Mouse (Mus musculus) CH12.LX (cell line): ENCODE results near the gene H2-Aa. TPM values are rescaled to one million over a fixed set of nuclear protein-coding genes. Genes with fewer than 3 reads are reported as not detected.

Source experiments
- DNase-seq: peaks from one replicate; pipeline ENCODE4 v3.0.0-alpha.2; 2013; ENCODE audit errors: extremely low read depth
- H3K27ac ChIP-seq: 2 replicates; pipeline ENCODE4 v1.5.1; 2012; ENCODE audit warnings: low read depth, mild to moderate bottlenecking, control low read depth, moderate library complexity; ENCODE audit not compliant: insufficient read depth
- H3K27me3 ChIP-seq: replicated peaks from 2 replicates; pipeline ENCODE3; 2012; ENCODE audit warnings: inconsistent platforms
- H3K36me3 ChIP-seq, 2 experiments: replicated peaks in 1 of 2; 2 replicates each; pipeline versions ENCODE3 to v1.6.1; 2012; ENCODE audit warnings: inconsistent platforms in 1 of 2, low read length in 1 of 2, mild to moderate bottlenecking in 1 of 2, mixed read lengths in 1 of 2, moderate library complexity in 1 of 2; ENCODE audit not compliant: control insufficient read depth in 1 of 2, insufficient read depth in 1 of 2
- H3K4me1 ChIP-seq, 2 experiments: 2 replicates each; pipeline ENCODE4 v1.6.1; 2012; ENCODE audit warnings: inconsistent platforms in 1 of 2, moderate library complexity in 1 of 2; ENCODE audit not compliant: insufficient read depth in 2 of 2, control insufficient read depth in 1 of 2
- H3K4me2 ChIP-seq: 2 replicates; pipeline ENCODE4 v1.6.1; 2012; ENCODE audit warnings: low read depth, mild to moderate bottlenecking, control low read depth; ENCODE audit not compliant: poor library complexity, insufficient read depth, severe bottlenecking
- H3K4me3 ChIP-seq, 3 experiments: fragments of 150-350 bp in 1 of 3; sonication (generic) in 1 of 3; replicated peaks in 1 of 3; 2 replicates each; pipeline versions ENCODE3 to v1.5.1; 2011 to 2012; ENCODE audit warnings: low read depth in 2 of 3, low read length in 2 of 3, mild to moderate bottlenecking in 2 of 3, moderate library complexity in 2 of 3, control low read depth in 1 of 3, improper control_type of control experiment in 1 of 3, inconsistent platforms in 1 of 3, mixed read lengths in 1 of 3; ENCODE audit not compliant: poor library complexity in 1 of 3
- H3K79me2 ChIP-seq: replicated peaks from 2 replicates; pipeline ENCODE4 v1.6.1; 2012; ENCODE audit warnings: mild to moderate bottlenecking, moderate library complexity; ENCODE audit not compliant: control insufficient read depth, poor library complexity, insufficient read depth, severe bottlenecking; ENCODE audit errors: extremely low read depth
- H3K9ac ChIP-seq: 2 replicates; pipeline ENCODE4 v1.6.1; 2012; ENCODE audit warnings: low read depth, mild to moderate bottlenecking, control low read depth, moderate library complexity; ENCODE audit not compliant: insufficient read depth
- H3K9me3 ChIP-seq: replicated peaks from 2 replicates; pipeline ENCODE3; 2012; ENCODE audit warnings: low read length, inconsistent platforms, mixed read lengths
- BHLHE40 ChIP-seq: IDR thresholded peaks from 2 replicates; pipeline ENCODE4 v1.6.1; 2011; ENCODE audit warnings: mild to moderate bottlenecking, low read depth, low read length, improper control_type of control experiment
- CHD1 ChIP-seq: IDR thresholded peaks from 2 replicates; pipeline ENCODE4 v1.6.1; 2012; ENCODE audit warnings: low read depth, low read length, improper control_type of control experiment, inconsistent platforms
- ETS1 ChIP-seq: conservative IDR thresholded peaks from 2 replicates; pipeline ENCODE4 v1.6.1; 2012; ENCODE audit warnings: low read depth, mild to moderate bottlenecking, inconsistent platforms, low read length, improper control_type of control experiment, moderate library complexity
- GABPA ChIP-seq: IDR thresholded peaks from 2 replicates; pipeline ENCODE4 v1.6.1; 2012; ENCODE audit warnings: low read depth, low read length, improper control_type of control experiment, inconsistent platforms; ENCODE audit not compliant: insufficient replicate concordance
- HCFC1 ChIP-seq: IDR thresholded peaks from 2 replicates; pipeline ENCODE4 v1.6.1; 2012; ENCODE audit warnings: low read depth, mild to moderate bottlenecking, inconsistent platforms, low read length, improper control_type of control experiment
- IRF4 ChIP-seq: IDR thresholded peaks from 2 replicates; pipeline ENCODE4 v1.6.1; 2014; ENCODE audit warnings: low read depth, mild to moderate bottlenecking, inconsistent platforms, low read length, improper control_type of control experiment
- JUN ChIP-seq: IDR thresholded peaks from 2 replicates; pipeline ENCODE4 v1.6.1; 2011; ENCODE audit warnings: low read depth, mild to moderate bottlenecking, low read length, improper control_type of control experiment, moderate library complexity; ENCODE audit not compliant: insufficient read depth
- KAT2A ChIP-seq: IDR thresholded peaks from 2 replicates; pipeline ENCODE4 v1.6.1; 2012; ENCODE audit warnings: low read length, improper control_type of control experiment, inconsistent platforms; ENCODE audit not compliant: insufficient replicate concordance
- MAZ ChIP-seq: IDR thresholded peaks from 2 replicates; pipeline ENCODE4 v1.6.1; 2012; ENCODE audit warnings: low read depth, mild to moderate bottlenecking, inconsistent platforms, low read length, improper control_type of control experiment, moderate library complexity
- NELFE ChIP-seq: IDR thresholded peaks from 2 replicates; pipeline ENCODE4 v1.6.1; 2011; ENCODE audit warnings: low read depth, low read length, improper control_type of control experiment
- TBP ChIP-seq: conservative IDR thresholded peaks from 2 replicates; pipeline ENCODE4 v1.6.1; 2011; ENCODE audit warnings: low read depth, low read length, improper control_type of control experiment
- ZC3H11A ChIP-seq: IDR thresholded peaks from 2 replicates; pipeline ENCODE4 v1.6.1; 2012; ENCODE audit warnings: low read depth, mild to moderate bottlenecking, inconsistent platforms, low read length, improper control_type of control experiment
- ZKSCAN1 ChIP-seq: IDR thresholded peaks from 2 replicates; pipeline ENCODE4 v1.6.1; 2012; ENCODE audit warnings: low read depth, inconsistent platforms, low read length, improper control_type of control experiment, borderline replicate concordance
- ZMIZ1 ChIP-seq: IDR thresholded peaks from 2 replicates; pipeline ENCODE4 v1.6.1; 2012; ENCODE audit warnings: low read depth, mild to moderate bottlenecking, inconsistent platforms, low read length, improper control_type of control experiment
- ZNF384 ChIP-seq: IDR thresholded peaks from 2 replicates; pipeline ENCODE4 v1.6.1; 2012; ENCODE audit warnings: low read depth, low read length, improper control_type of control experiment, inconsistent platforms
- dilution Hi-C: fragments of 300-500 bp; cut with MboI; formaldehyde crosslinking; loops from 2 replicates; pipeline ENCODE4 v1.14.3; 2020; ENCODE audit warnings: low sequenced_read_pairs; ENCODE audit not compliant: extremely low pct_unique_long_range_greater_than_20kb, extremely low pct_ligation_motif_present
- in situ Hi-C: fragments of 300-500 bp; cut with MboI; formaldehyde crosslinking; loops from 3 replicates; pipeline ENCODE4 v1.14.3; 2019; ENCODE audit warnings: low sequenced_read_pairs, low pct_ligation_motif_present, low pct_unique_long_range_greater_than_20kb, mixed read lengths
- polyA plus RNA-seq: library from polyadenylated mRNA; unstranded; fragments of >175 nt; gene quantifications from 2 replicates; pipeline ENCODE4 v1.2.1, GENCODE M21; 2012; ENCODE audit warnings: low read depth; ENCODE audit not compliant: insufficient read length
- total RNA-seq, 2 experiments: library from RNA; depleted of rRNA; stranded (reverse); fragments of 300-350 nt in 1 of 2; fragments of >200 nt in 1 of 2; gene quantifications; 2 replicates each; pipeline ENCODE4 v1.2.3; 2012 to 2014

Gene H2-Aa
- total and polyA plus RNA-seq, 3 experiments = 385 to 958 (median 488) TPM

- Histone ChIP-seq H3K4me3 (no peak overlapping the region), H3K9ac (no peak overlapping the region), H3K27me3 (no peaks in the 10 kb centered on the region), H3K9me3 (no peaks in the 10 kb centered on the region), H3K4me1 (peaks cover 0 to 19% of the 10 kb centered on the region in 2 experiments; a peak in 2 of 4 replicates), H3K27ac (no peak overlapping the region), H3K79me2 (peaks cover 6% of the 10 kb centered on the region; the same call in 1 of the 2 replicates), H3K4me2 (no peak overlapping the region), H3K36me3 (peaks cover 21 to 52% of the 10 kb centered on the region in 2 experiments)
- TF ChIP-seq HCFC1 (no peak), ZMIZ1 (no peak), ZC3H11A (no peak), JUN (no peak), ZKSCAN1 (no peak)
- no peak for DNase-seq
- in situ Hi-C loops (no loop called here), dilution Hi-C loops (no loop called here)
Measured at GRCm38 (mm10) chr17:34268748-34269147, 18.9 kb downstream of the H2-Aa start.

DNA sequence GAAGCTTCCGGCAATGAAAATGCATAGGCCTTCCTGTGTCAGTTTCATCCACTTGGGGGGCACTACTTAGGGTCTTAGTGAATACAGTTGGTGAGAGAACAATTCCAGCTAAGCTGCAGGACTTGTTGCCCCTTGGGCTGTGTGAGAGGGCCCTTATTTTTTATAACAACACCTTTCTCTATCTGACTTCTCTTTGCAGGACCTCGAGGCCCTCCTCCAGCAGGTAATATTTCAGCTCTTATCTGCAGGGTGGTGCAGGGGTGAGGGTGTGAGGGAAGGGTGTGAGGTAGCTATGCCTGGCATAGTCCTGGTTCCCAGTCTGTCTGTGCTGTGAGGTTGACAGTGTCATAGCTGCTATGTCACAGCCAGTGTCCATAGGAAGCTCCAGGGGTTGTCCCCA is 19.4 kb downstream of the H2-Aa start:
- peaks cover 0 to 19% of the 10 kb centered on the region in 2 experiments; a peak in 2 of 4 replicates for H3K4me1 ChIP-seq
- dilution Hi-C loops (no loop called here), in situ Hi-C loops (no loop called here)
- no peak overlapping the region for H3K4me2 ChIP-seq
- TF ChIP-seq CHD1 (no peak), IRF4 (no peak), TBP (no peak), ETS1 (no peak), MAZ (no peak), ZKSCAN1 (no peak), BHLHE40 (no peak), KAT2A (no peak), GABPA (no peak), ZNF384 (no peak), HCFC1 (no peak), NELFE (no peak)
- H3K4me3 ChIP-seq = no peak overlapping the region
- no peak overlapping the region for H3K27ac ChIP-seq
- H3K36me3 ChIP-seq = peaks cover 21 to 52% of the 10 kb centered on the region in 2 experiments
- H3K27me3 ChIP-seq = no peaks in the 10 kb centered on the region
- H3K79me2 ChIP-seq = peaks cover 6% of the 10 kb centered on the region; the same call in 1 of the 2 replicates
- no peak overlapping the region for H3K9ac ChIP-seq
- no peaks in the 10 kb centered on the region for H3K9me3 ChIP-seq
- DNase-seq = no peak
